Mouse (Mus musculus): ENCODE results near the gene Zcchc10.

- TF ChIP-seq CTCF (IDR thresholded peaks at IDR 0.05; ENCODE audit: extremely low read depth, insufficient read depth, insufficient read length, insufficient replicate concordance) (no peak), POLR2A (IDR thresholded peaks at IDR 0.05; ENCODE audit: low read depth, low read length) (no peak)
Measured at GRCm38 (mm10) chr11:53306965-53307364, 17.5 kb upstream of the Zcchc10 start.
